ENCODE assay signal across 8 mouse cellular contexts in genomic region chr6:71440492-71441250, GRCm38 (mm10). TPM values are rescaled to one million over a fixed set of nuclear protein-coding genes. Genes with fewer than 3 reads are reported as not detected.
DNase-seq lines count a peak whose midpoint lies in the region; ATAC-seq lines count a peak whose summit lies in the region.

Gene Rmnd5a (minus strand): TSS chr6:71440637.

- DNase-seq in adipocyte (ENCODE audit: low spot score) = peak; percentile 100
- DNase-seq in embryo, embryonic 10 days (ENCODE audit: low spot score) = peak; percentile 99
- peak; percentile 98 for DNase-seq in gastrocnemius, postnatal 10 days
- peak; percentile 99 for DNase-seq in induced T-regulatory cell, adult 2 months (ENCODE audit: low read depth)
- DNase-seq in left cerebral cortex, adult 9 months (ENCODE audit: low spot score in 2 of 2) = peak; percentile 97 to 99
- DNase-seq in right cerebral cortex, postnatal 14 days = peak; percentile 100
- DNase-seq in urinary bladder, postnatal 36 days (ENCODE audit: low spot score in 2 of 2) = peak; percentile 97 to 98

- peak; percentile 81 for ATAC-seq in megakaryocyte progenitor cell, adult 5-6 weeks (replicated peaks; ENCODE audit: poor library complexity)

RNA-seq across cellular contexts. Expression of gene Rmnd5a, which starts in this region (rescaled TPM):
- 10 to 100 TPM; 58.0 to 61.9 TPM for total RNA-seq in gastrocnemius, postnatal 10 days (2021)
- total RNA-seq in megakaryocyte progenitor cell, adult 5-6 weeks (2015) = 35.1 and 39.9 TPM in 2 replicates
- 37.9 and 46.7 TPM in 2 replicates for total RNA-seq in megakaryocyte progenitor cell, adult 5-6 weeks (2017)

Comparison
In these comparisons a context has a peak if more than half of its experiments do, and no peak if none do; other contexts are left out.
1. Peak in every context shown above with its lines: DNase-seq and ATAC-seq.